Mouse (Mus musculus) embryonic facial prominence, embryonic 15.5 days (tissue): ENCODE results near the gene Cptp. TPM values are rescaled to one million over a fixed set of nuclear protein-coding genes. Genes with fewer than 3 reads are reported as not detected.
A peak's percentile ranks its signal among the peaks of the same experiment; 100 is the strongest.

Experiments used
- ATAC-seq: fragments of 200-750 bp; cut with Nextera tagmentation; 2 replicates; pipeline ENCODE4 v1.8.0; 2017; ENCODE audit warnings: low read depth, moderate TSS enrichment; ENCODE audit not compliant: insufficient number of reproducible peaks, low FRiP score, low TSS enrichment
- H3K27ac ChIP-seq: fragments of 300-500 bp; sonication (generic); replicated peaks from 2 replicates; pipeline ENCODE4 v1.5.1; 2015; ENCODE audit warnings: mild to moderate bottlenecking, inconsistent platforms
- H3K27me3 ChIP-seq: fragments of 300-500 bp; sonication (generic); 2 replicates; pipeline ENCODE4 v1.6.1; 2015; ENCODE audit warnings: inconsistent platforms
- H3K36me3 ChIP-seq: fragments of 300-500 bp; sonication (generic); 2 replicates; pipeline ENCODE4 v1.6.1; 2015; ENCODE audit warnings: mild to moderate bottlenecking, inconsistent platforms
- H3K4me1 ChIP-seq: fragments of 300-500 bp; sonication (generic); 2 replicates; pipeline ENCODE4 v1.6.1; 2015; ENCODE audit warnings: inconsistent platforms
- H3K4me2 ChIP-seq: fragments of 300-500 bp; sonication (generic); replicated peaks from 2 replicates; pipeline ENCODE4 v1.6.1; 2015; ENCODE audit warnings: mild to moderate bottlenecking, inconsistent platforms
- H3K4me3 ChIP-seq: fragments of 300-500 bp; sonication (generic); replicated peaks from 2 replicates; pipeline ENCODE4 v1.5.1; 2015; ENCODE audit warnings: mild to moderate bottlenecking, inconsistent platforms
- H3K9ac ChIP-seq: fragments of 300-500 bp; sonication (generic); 2 replicates; pipeline ENCODE4 v1.6.1; 2015; ENCODE audit warnings: inconsistent platforms
- H3K9me3 ChIP-seq: fragments of 300-500 bp; sonication (generic); replicated peaks from 2 replicates; pipeline ENCODE4 v1.6.1; 2016; ENCODE audit warnings: inconsistent platforms
- WGBS: fragments of 180-500 bp; shearing (Covaris S2); methylation state at CpG from one replicate; pipeline ENCODE4 v1.1.7; 2015; 5-methylcytosine and 5-hydroxymethylcytosine counted together
- polyA plus RNA-seq: library from polyadenylated mRNA; unstranded; fragments of >200 nt; fragmentation: Nextera tagmentation; extraction: Ambion mirVana; gene quantifications from 2 replicates; pipeline ENCODE4 v1.2.1, GENCODE M21; 2015

The Cptp gene
- polyA plus RNA-seq = 18.0 and 20.1 TPM in 2 replicates

- WGBS = under 1% methylated on average over 63 of the region's 63 CpGs
- Histone ChIP-seq H3K36me3 (peaks cover 53% of the 10 kb centered on the region), H3K9ac (peak within 1 kb of the TSS; percentile 71), H3K9me3 (no peaks in the 10 kb centered on the region), H3K4me1 (peaks cover 26% of the 10 kb centered on the region), H3K4me2 (peak within 1 kb of the TSS; percentile 93), H3K27me3 (no peaks in the 10 kb centered on the region), H3K4me3 (peak within 1 kb of the TSS; percentile 78), H3K27ac (peak within 1 kb of the TSS; percentile 48; the same call in 1 of the 2 replicates)
- peak; percentile 95 for ATAC-seq
These were observed at the start of gene Cptp, which contains the start of gene Ints11 for GRCm38 (mm10) chr4:155869317-155870033. Gene Cptp (minus strand): TSS chr4:155869440. Gene Ints11 (plus strand): TSS chr4:155869546.

GRCm38 (mm10) chr4:155908751-155909150, 39.5 kb upstream of the Cptp start:
- no peak overlapping the region for H3K9ac ChIP-seq
- no peaks in the 10 kb centered on the region for H3K9me3 ChIP-seq
- no peaks in the 10 kb centered on the region for H3K4me1 ChIP-seq
- ATAC-seq = no peak
- 89% methylated on average over 4 of the region's 4 CpGs for WGBS
- peaks cover 32% of the 10 kb centered on the region for H3K36me3 ChIP-seq
- no peak overlapping the region for H3K4me2 ChIP-seq
- H3K27ac ChIP-seq = no peak overlapping the region
- no peaks in the 10 kb centered on the region for H3K27me3 ChIP-seq
- no peak overlapping the region for H3K4me3 ChIP-seq

- no peak overlapping the region for H3K4me3 ChIP-seq
- no peak for ATAC-seq
- no peak overlapping the region for H3K9ac ChIP-seq
- no peak overlapping the region for H3K27ac ChIP-seq
- no peaks in the 10 kb centered on the region for H3K27me3 ChIP-seq
- no peaks in the 10 kb centered on the region for H3K9me3 ChIP-seq
- WGBS = 74% methylated on average over 7 of the region's 7 CpGs
- H3K4me2 ChIP-seq = no peak overlapping the region
- H3K4me1 ChIP-seq = no peaks in the 10 kb centered on the region
- peaks cover 37% of the 10 kb centered on the region for H3K36me3 ChIP-seq
These were observed 39.0 kb upstream of the Cptp start for GRCm38 (mm10) chr4:155908281-155908680.

GRCm38 (mm10) chr4:155907003-155907402, 37.8 kb upstream of the Cptp start:
- no peak overlapping the region for H3K4me3 ChIP-seq
- H3K9ac ChIP-seq = no peak overlapping the region
- WGBS = 80% methylated on average over 11 of the region's 11 CpGs
- ATAC-seq = no peak
- H3K27me3 ChIP-seq = no peaks in the 10 kb centered on the region
- H3K4me1 ChIP-seq = no peaks in the 10 kb centered on the region
- peaks cover 49% of the 10 kb centered on the region for H3K36me3 ChIP-seq
- no peak overlapping the region for H3K27ac ChIP-seq
- no peak overlapping the region for H3K4me2 ChIP-seq
- H3K9me3 ChIP-seq = no peaks in the 10 kb centered on the region

GRCm38 (mm10) chr4:155906125-155906524, 36.9 kb upstream of the Cptp start:
- no peaks in the 10 kb centered on the region for H3K4me1 ChIP-seq
- peaks cover 58% of the 10 kb centered on the region for H3K36me3 ChIP-seq
- no peak for ATAC-seq
- H3K4me3 ChIP-seq = no peak overlapping the region
- H3K27ac ChIP-seq = no peak overlapping the region
- 78% methylated on average over 9 of the region's 9 CpGs for WGBS
- no peak overlapping the region for H3K4me2 ChIP-seq
- H3K27me3 ChIP-seq = no peaks in the 10 kb centered on the region
- no peak overlapping the region for H3K9ac ChIP-seq
- no peaks in the 10 kb centered on the region for H3K9me3 ChIP-seq

GRCm38 (mm10) chr4:155905634-155906033, 36.4 kb upstream of the Cptp start:
- no peaks in the 10 kb centered on the region for H3K9me3 ChIP-seq
- H3K36me3 ChIP-seq = peaks cover 63% of the 10 kb centered on the region

GRCm38 (mm10) chr4:155904318-155905102, 35.3 kb upstream of the Cptp start:
- Histone ChIP-seq H3K4me2 (no peak overlapping the region), H3K36me3 (peaks cover 74% of the 10 kb centered on the region), H3K27me3 (no peaks in the 10 kb centered on the region), H3K4me1 (no peaks in the 10 kb centered on the region), H3K9ac (no peak overlapping the region), H3K4me3 (no peak overlapping the region), H3K27ac (no peak overlapping the region), H3K9me3 (no peaks in the 10 kb centered on the region)
- 88% methylated on average over 13 of the region's 13 CpGs for WGBS
- no peak for ATAC-seq

More at GRCm38 (mm10) chr4:155905634-155906033, 36.4 kb upstream of the Cptp start:
- Histone ChIP-seq H3K27ac (no peak overlapping the region), H3K4me3 (no peak overlapping the region), H3K4me2 (no peak overlapping the region), H3K4me1 (no peaks in the 10 kb centered on the region), H3K9ac (no peak overlapping the region), H3K27me3 (no peaks in the 10 kb centered on the region)
- 88% methylated on average over 13 of the region's 13 CpGs for WGBS
- no peak for ATAC-seq

- no peak overlapping the region for H3K4me2 ChIP-seq
- peaks cover 87% of the 10 kb centered on the region for H3K36me3 ChIP-seq
These were observed 34.0 kb upstream of the Cptp start for GRCm38 (mm10) chr4:155903246-155903645.

GRCm38 (mm10) chr4:155901205-155901604, 32.0 kb upstream of the Cptp start:
- 77% methylated on average over 3 of the region's 3 CpGs for WGBS
- Histone ChIP-seq H3K4me1 (no peaks in the 10 kb centered on the region), H3K27me3 (no peaks in the 10 kb centered on the region), H3K4me3 (no peak overlapping the region), H3K4me2 (no peak overlapping the region), H3K9ac (no peak overlapping the region), H3K36me3 (peaks cover 92% of the 10 kb centered on the region), H3K9me3 (no peaks in the 10 kb centered on the region), H3K27ac (no peak overlapping the region)
- ATAC-seq = no peak

More at GRCm38 (mm10) chr4:155903246-155903645, 34.0 kb upstream of the Cptp start:
- H3K4me1 ChIP-seq = no peaks in the 10 kb centered on the region
- H3K4me3 ChIP-seq = no peak overlapping the region
- WGBS = 92% methylated on average over 13 of the region's 13 CpGs
- H3K27me3 ChIP-seq = no peaks in the 10 kb centered on the region
- ATAC-seq = no peak
- H3K9ac ChIP-seq = no peak overlapping the region
- H3K9me3 ChIP-seq = no peaks in the 10 kb centered on the region
- H3K27ac ChIP-seq = no peak overlapping the region

- no peak overlapping the region for H3K27ac ChIP-seq
- H3K4me3 ChIP-seq = no peak overlapping the region
- ATAC-seq = no peak
- H3K9me3 ChIP-seq = no peaks in the 10 kb centered on the region
- H3K4me2 ChIP-seq = no peak overlapping the region
- peaks cover 79% of the 10 kb centered on the region for H3K36me3 ChIP-seq
- H3K4me1 ChIP-seq = peaks cover 12% of the 10 kb centered on the region
- no peak overlapping the region for H3K9ac ChIP-seq
- no peaks in the 10 kb centered on the region for H3K27me3 ChIP-seq
- WGBS = 93% methylated on average over 7 of the region's 7 CpGs
These were observed 30.1 kb upstream of the Cptp start for GRCm38 (mm10) chr4:155899355-155899754.

GRCm38 (mm10) chr4:155898318-155898717, 29.1 kb upstream of the Cptp start:
- Histone ChIP-seq H3K4me3 (no peak overlapping the region), H3K9ac (no peak overlapping the region), H3K27ac (no peak overlapping the region), H3K9me3 (no peaks in the 10 kb centered on the region), H3K36me3 (peaks cover 70% of the 10 kb centered on the region), H3K4me2 (no peak overlapping the region), H3K27me3 (no peaks in the 10 kb centered on the region), H3K4me1 (peaks cover 22% of the 10 kb centered on the region)
- ATAC-seq = no peak
- WGBS = 88% methylated on average over 2 of the region's 2 CpGs
